Mouse (Mus musculus): ENCODE data around the gene Scarf1.

DNA sequence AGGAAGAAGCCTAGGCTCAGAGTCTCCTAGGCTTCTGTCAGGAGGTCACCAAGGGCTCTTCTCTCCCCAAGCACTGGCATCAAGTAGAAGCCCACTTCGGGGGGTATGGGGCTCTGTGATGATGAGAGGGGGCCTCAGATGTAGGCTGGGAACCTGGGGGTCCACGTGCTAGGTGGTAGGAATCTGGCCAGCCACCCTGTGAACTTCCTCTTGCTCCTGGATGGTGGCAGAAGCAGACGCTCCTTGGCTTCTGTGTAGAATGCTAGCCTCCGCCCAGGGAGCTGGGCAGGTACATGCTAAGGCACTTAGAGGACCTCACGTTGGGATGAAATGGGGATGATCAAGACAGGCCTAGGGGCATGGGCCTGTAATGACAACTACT lies 48.1 kb downstream of the Scarf1 start:
- TF ChIP-seq CTCF (IDR thresholded peaks at IDR 0.05; ENCODE audit: low read depth, low read length) = no peak
- TF ChIP-seq EP300 (IDR thresholded peaks at IDR 0.05; ENCODE audit: insufficient read depth, low read depth, low read length) = no peak

Measured in ES-Bruce4 (cell line).